Mouse (Mus musculus): Measurements from ENCODE around the gene Ada. TPM values are rescaled to one million over a fixed set of nuclear protein-coding genes. Genes with fewer than 3 reads are reported as not detected.
"Not testable (repeated sequence)": the region's sequence is repeated elsewhere in the genome, so short reads cannot be mapped to it uniquely, and the experiment has no call there.

Gene Ada
- total RNA-seq, 2 experiments from 2014 or later: 0.39 to 0.68 TPM

- no peak for DNase-seq (ENCODE audit: low spot score)
- intact Hi-C loops (cut with DNase I): no loop called here
Measured at GRCm38 (mm10) chr2:163702431-163702830, 47.6 kb downstream of the Ada start.

DNA sequence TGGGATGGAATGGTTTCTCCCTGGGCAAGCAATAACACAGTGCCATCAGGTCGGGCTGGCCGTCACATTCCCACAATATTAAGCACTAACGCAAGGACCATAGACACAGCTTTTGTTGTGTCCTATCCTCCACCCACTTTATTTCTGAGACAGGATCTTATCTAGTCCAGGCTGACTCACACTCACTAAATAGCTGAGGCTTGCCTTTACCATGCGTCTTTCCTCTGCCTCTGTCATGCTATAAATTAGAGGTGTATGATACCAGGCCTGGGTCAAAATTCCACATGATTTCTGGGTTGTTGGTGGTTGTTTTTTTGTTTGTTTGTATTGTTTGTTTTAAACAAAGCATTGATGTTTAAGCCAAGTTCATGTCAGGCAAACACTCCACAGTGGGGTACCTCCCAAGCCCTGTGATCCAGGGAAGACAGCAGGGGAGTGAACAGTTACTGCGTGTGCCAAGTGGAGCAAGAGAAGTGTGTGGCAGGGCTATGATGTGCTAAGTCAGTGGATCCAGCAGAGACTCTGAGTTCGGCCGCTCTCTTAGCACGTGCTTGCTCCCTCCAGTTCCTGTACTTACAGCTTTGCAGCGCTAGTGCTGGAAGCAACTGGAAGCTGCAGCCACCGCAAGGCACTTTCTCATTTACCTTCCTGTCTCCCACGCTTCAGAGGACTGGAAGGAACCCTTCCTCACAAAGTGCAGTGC is 50.8 kb downstream of the Ada start:
- no peak for DNase-seq (ENCODE audit: low spot score)
- intact Hi-C loops (cut with DNase I): loop anchor here (5.0 kb wide), 1 partner anchor 37 kb away; no protein-coding TSS in a partner anchor

- DNase-seq (ENCODE audit: low spot score): no peak
- intact Hi-C loops (cut with DNase I): loop anchor here (5.0 kb wide), 1 partner anchor 36 kb away; no protein-coding TSS in a partner anchor
Measured at GRCm38 (mm10) chr2:163697764-163698480, 52.1 kb downstream of the Ada start.

DNA sequence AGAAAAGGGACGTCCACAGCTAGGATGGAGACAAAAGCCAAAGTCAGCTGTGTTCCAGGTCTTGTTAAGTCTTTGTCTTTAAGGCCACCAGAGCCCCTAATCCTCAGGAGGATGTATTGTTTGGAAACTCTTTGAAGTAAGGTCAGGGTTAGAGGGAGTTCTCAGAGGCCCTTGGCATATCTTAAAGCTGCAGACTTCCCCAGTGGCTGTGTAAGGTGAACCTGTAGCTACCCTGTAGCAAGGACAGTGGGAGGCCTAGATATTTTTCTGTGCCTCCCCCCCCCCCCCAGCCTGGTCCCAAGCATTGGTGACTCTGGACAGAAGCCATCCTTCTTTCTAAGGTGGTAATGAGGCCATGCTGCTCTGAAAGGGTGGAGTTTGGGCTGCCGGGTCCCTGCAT is 53.3 kb downstream of the Ada start:
- DNase-seq (ENCODE audit: low spot score): no peak
- intact Hi-C loops (cut with DNase I): loop anchor here (5.0 kb wide), 1 partner anchor 34 kb away; no protein-coding TSS in a partner anchor

DNA sequence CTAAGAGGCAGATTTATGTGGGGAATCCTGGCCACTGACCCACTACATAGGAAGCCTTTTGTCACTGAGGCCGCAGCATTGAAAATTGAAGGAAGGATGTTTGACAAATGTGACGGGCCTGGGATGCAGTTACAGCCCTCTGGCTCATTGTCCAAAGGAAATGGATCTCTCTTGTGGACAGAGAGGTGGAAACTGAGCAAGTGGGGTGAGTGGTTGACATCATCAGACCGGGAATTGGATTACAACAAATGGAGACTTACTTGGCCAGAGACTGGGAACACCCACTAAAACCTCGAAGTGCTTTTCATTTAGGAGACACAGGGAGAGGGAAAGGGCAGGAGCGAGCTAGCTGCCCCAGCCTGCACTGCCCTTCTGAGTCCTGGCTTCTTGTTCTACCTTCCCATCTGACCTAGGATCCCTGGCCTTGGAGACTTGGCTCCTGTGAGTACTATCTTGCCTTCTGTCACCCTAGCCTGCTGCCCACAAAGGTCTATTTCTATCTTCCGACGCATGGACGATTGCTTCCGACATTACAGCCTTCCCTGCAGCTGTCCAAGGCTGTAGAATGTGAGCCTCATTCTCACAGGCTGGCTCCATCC is 56.2 kb downstream of the Ada start:
- DNase-seq (ENCODE audit: low spot score): no peak
- intact Hi-C loops (cut with DNase I): no loop called here

DNA sequence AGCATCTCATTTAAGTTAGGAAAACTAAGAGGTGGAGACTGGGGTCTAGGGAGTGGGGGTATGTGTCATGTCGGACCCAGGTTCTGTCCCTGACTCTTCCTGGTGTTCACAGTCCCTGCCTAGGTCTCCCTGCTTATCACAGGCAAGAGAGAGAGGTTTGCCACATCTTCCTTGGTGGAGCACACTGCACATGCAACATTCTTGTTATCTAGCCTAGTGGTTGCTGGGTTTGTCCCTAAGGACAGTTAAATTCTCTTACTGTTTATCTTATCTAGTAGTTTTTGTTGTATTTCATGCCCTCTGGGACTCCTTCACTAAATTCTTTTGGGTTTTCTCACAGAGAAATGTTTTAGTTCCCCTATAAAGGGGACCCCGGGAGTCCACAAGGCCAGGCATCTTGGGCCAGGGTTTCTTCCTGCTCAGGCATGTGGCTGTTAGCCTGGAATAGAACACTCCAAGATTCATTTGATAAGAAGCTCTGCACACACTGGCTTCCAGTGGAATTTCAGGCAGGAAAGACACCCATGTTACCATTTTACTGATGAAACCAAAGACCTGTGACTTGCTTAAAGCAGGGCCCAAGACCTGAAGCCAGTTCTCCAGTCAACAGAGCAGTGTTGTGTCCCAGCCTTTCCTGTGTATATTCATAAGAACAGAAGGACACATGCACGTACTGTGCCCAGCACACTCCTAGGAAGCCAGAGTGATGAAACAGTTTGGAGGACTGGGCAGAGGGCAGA is 57.0 kb downstream of the Ada start:
- DNase-seq (ENCODE audit: low spot score): no peak
- intact Hi-C loops (cut with DNase I): no loop called here

DNA sequence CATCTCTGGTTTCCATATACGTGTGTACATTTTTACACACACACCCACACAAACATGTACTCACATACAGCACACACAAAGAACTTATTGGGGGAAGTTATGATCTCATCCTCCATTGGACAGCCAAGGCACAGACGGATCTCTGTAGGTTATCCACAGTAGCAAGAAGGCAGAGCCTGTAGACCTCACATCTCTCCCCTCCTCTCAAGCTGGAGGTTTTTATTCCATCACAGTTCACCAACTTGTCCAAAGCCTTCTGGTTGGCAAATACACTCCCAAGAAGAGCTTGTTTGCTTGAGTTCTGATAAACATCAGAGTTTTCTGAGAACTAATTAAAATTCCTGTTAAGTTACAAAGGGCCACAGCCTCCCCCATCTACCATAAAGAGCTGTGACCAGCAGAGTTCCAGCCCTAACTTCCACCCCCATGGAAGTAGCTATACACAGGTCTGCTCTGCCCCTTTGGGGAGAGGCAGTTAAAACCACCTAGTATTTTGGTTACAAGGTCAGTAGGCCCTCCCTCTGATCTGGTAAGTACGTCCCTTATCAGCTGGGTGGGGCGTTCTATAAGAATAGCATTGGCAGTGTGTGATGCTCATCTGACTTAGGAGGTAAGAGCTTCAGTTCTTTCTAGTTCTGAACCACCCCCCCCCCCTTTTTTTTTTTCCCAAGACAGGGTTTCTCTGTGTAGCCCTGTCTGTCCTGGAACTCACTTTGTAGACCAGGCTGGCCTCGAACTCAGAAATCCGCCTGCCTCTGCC is 58.0 kb downstream of the Ada start:
- intact Hi-C loops (cut with DNase I): loop anchor here (2.0 kb wide), 1 partner anchor 17 kb away; no protein-coding TSS in a partner anchor
- no peak for DNase-seq (ENCODE audit: low spot score)

DNA sequence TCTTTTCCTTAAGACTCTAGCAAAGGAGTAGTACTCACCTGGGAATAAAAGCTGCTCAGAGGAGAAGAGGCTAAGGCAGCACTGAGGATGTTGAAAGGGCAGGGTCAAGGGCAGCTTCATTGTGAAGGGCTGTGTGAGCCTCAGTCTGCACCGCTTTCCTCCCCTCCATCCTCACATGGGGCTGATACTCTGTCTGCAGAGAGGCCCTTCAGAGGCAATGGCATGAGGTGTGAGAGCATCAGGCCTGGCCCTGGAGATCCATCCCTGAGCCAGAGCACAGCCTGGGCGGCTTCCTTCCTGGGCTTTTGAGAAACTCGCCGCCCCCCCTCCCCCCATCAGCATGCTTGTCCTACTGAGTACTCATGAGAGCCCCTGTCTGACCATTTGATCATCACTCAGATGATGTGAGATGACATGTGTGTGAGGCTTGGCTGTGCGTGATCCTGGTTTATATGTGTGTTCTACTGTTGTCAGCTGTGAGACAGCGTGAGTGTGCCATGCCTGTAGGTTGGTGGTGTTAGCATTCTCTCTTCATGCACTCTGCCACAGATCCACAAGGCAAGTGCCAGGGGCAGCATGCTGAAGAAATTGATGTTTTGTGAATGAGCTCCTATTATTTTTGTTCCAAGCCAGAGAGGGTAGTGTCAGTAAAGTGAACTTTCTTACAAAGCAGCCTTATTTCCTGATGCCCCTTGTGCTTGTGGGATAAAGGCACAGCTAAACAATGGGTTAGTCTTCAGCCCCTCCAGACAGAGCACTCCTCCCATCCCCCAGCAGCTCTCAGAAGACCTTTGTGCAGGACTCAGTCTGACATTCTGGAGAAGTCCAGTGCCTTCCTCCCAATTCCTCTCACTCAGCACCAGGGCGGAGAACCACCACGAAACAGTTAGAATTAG is 59.4 kb downstream of the Ada start:
- intact Hi-C loops (cut with DNase I): loop anchor here (2.0 kb wide), 1 partner anchor 16 kb away; no protein-coding TSS in a partner anchor
- DNase-seq (ENCODE audit: low spot score): no peak

DNA sequence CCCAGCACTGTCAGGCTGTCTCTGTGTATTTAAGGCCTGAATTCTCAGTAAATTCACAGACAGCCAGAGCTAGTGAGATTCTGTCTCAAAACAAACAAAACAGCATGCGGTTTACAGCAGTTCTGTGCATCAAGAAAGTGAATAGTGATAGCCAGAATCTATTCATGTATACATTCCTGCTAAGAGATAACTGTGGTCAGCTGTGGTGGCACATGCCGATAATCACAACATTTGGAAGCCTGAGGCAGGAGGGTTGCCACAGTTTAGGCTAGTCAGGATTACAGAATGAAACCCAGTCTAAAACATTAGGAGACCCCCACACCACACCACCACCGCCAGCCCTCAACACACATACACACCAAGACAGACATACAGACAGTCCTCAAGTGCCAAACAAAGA is 60.3 kb downstream of the Ada start:
- intact Hi-C loops (cut with DNase I): loop anchor here (2.0 kb wide), 1 partner anchor 15 kb away; no protein-coding TSS in a partner anchor
- no peak for DNase-seq (ENCODE audit: low spot score)

- DNase-seq (ENCODE audit: low spot score); intact Hi-C loops (cut with DNase I): not testable (repeated sequence)
Measured at GRCm38 (mm10) chr2:163688377-163688776, 61.7 kb downstream of the Ada start.

GRCm38 (mm10) chr2:163686886-163687285 is 63.2 kb downstream of the Ada start:
- intact Hi-C loops (cut with DNase I): no loop called here
- DNase-seq (ENCODE audit: low spot score): no peak

DNA sequence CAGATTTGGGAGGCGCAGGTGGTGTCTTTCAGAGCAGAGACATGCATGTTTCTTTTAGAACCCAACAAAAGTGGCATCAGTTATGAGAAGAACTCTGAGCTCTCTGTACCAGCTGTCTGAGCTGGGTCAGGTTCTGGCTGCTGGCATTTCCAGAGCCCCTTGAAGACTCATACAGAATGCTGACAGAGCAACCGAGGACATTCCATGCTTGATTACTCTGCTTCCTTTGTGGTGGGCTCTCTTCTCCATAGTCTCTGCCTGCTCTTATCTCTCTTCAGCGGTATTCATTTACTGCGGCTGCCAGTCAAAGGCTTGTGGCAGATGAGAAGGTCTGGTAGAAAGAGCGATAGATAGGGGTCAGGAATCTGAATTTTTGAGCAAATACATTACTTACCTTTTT is 63.8 kb downstream of the Ada start:
- no peak for DNase-seq (ENCODE audit: low spot score)
- intact Hi-C loops (cut with DNase I): no loop called here

DNA sequence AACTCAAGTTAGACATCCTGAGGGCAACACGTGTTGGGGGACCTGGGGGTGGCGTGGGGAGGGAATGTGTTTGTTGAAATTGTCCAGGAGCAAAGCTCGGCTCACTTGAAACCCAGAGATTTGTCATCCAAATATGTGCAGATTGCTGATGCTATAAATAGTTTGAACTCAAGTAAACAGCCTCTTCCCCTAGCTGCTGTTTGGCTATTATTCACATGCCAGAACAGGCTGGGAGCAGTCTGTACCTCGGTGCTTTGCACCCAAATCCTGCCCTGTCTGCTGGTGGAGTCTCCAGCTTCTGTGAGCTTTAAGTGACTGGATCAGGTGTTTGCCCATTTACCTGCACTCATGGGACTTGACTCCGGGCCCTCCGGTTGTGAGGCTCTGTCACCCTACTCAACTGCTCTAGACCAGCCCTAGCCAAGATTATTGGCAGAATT is 64.3 kb downstream of the Ada start:
- DNase-seq (ENCODE audit: low spot score): peak; percentile 52
- intact Hi-C loops (cut with DNase I): no loop called here

DNA sequence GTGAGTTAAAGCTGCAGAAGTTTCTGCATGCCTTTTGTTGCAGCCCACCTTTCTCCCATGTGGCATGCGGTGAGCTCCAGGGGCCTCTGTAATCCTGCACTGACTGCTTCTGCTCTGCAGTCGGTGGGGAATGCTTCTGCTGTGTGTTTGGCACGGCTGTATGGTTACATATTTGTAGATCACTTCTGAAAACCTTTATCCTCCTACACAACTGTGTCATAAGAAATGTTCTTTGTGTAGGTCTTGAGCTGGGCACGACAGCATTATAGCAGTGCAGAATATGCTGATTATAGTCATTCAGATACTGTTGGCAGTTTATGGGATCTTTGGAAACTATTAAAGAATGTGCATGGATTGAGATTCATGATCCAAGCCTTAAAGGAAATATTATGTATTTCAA is 64.8 kb downstream of the Ada start:
- no peak for DNase-seq (ENCODE audit: low spot score)
- intact Hi-C loops (cut with DNase I): no loop called here

DNA sequence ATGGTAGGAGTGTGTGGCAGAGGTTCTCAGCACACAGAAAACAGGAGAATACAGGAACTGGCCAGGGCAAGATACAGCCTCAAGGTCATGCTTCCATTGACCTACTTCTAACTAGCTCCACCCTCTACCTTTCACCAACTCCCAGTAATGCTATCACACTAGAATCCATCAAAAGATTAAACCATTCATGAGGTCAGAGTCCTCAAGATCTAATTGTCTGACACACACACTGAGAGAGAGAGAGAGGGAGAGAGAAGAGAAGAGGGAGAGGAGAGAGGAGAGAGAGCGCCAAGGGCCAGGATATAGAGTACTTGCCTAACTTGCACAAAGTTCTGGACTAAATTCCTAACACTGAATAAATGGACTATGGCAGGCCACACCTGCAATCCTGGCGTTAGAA is 67.7 kb downstream of the Ada start:
- DNase-seq (ENCODE audit: low spot score): no peak
- intact Hi-C loops (cut with DNase I): no loop called here

DNA sequence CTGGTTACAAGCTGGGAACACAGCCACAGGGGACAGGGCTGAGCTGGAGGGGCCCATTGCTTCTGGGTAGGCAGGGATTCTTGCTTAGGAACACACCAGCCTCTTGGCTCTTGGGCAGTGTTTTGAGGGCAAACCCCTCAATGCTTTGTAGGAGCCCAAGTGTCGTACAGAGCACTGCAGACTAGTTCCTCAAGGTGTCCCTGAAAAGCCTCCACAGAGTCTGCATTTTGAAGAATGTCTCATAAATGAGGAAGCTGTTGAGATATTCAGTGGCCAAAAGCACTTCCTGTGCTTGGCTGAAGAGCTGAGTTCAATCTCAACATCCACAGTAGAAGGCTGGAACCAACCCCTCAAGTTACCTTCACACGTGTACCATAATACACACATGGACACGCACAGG is 73.3 kb downstream of the Ada start:
- DNase-seq (ENCODE audit: low spot score): no peak
- intact Hi-C loops (cut with DNase I): no loop called here

All from heart, postnatal 25 days (tissue).